In the genomic region with DNA sequence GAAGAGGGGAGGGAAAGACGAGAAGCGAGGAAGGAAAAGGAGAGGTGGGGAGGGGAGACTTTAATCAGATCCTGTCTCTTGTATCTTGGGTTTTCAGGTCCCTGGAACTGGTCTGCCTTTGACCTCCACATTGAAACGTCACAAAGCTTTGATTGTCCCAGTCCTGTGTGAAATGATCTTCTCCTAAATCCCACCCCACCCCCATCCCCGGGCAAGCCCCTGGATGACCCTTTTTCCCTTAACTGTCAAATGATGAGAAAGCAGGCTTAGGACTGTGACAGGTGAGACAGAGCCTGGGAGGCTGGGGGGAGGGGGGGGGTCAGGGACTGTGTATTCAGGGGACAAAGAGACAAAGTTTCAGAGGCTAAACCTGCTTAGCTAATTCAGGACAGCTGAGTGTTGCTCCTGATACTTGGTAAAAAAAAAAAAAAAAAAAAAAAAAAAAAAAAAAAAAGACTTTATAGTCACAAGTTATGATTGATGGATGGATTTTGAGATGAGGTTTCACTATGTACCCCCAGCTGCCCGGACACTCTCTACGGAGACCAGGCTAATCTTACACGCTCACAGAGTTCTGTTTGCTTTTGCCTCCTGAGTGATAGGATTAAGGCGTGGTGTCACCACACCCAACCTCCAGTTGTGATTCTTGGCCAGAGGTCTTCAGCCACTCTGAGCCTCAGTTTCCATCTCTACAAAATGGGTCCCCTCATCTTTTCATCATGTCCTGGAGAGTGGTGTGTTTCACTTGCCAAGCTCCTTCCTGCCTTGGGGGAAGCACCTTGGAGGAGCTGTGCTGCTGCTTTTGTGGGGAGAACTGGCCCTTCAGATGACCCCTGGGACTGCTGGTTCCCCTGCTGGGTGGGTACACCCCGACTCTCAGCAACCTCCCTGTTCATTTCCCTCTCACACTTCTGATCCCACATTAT, we compare ENCODE assay signal across 12 mouse cellular contexts. TPM values are rescaled to one million over a fixed set of nuclear protein-coding genes. Genes with fewer than 3 reads are reported as not detected.
DNase-seq lines count a peak whose midpoint lies in the region; ATAC-seq lines count a peak whose summit lies in the region.
"Had no signal": no experiment of that assay in that cellular context is flagged by ENCODE, and none has a peak within 500 bp of the region (broad histone marks: within the 10 kb centered on the region; RNA-seq: fewer than 3 reads in every experiment).

No protein-coding gene starts in this region.

- peaks cover 54% of the 10 kb centered on the region for H3K4me1 ChIP-seq in kidney, embryonic 16.5 days (ENCODE audit: insufficient read depth, low read length)

- 33% methylated on average over 9 of the region's 9 CpGs for WGBS in kidney, embryonic 16.5 days

- H3K4me2 ChIP-seq in kidney, embryonic 16.5 days (replicated peaks; ENCODE audit: low read depth, low read length): no peak overlapping the region

- ATAC-seq in kidney, embryonic 16.5 days (ENCODE audit: low FRiP score, low TSS enrichment): no peak
- ATAC-seq in megakaryocyte, adult 5-6 weeks (ENCODE audit: poor library complexity, severe bottlenecking): no peak
- no peak for ATAC-seq in frontal cortex, adult (ENCODE audit: low TSS enrichment)

- H3K27me3 ChIP-seq in kidney, embryonic 16.5 days (ENCODE audit: insufficient read depth, low read length): no peaks in the 10 kb centered on the region

- DNase-seq in embryo, embryonic 10 days (ENCODE audit: low spot score): peak; percentile 45
- no peak for DNase-seq in embryo, embryonic 9.5 days (ENCODE audit: extremely low spot score)
- no peak for DNase-seq in kidney, adult 18-20 months
- DNase-seq in thymus, postnatal 4 days: peak; percentile 13
- no peak for DNase-seq in thymus, postnatal 25 days
- DNase-seq: cerebellum, adult 11-12 months; right cerebral cortex, postnatal 14 days had no signal

- no peak overlapping the region for H3K9ac ChIP-seq in kidney, embryonic 16.5 days (replicated peaks; ENCODE audit: low read length)

- no peaks in the 10 kb centered on the region for H3K9me3 ChIP-seq in kidney, embryonic 16.5 days (ENCODE audit: low read length)

- H3K27ac ChIP-seq in kidney, embryonic 16.5 days (ENCODE audit: low read length): peak overlapping the region; percentile 61

- no peaks in the 10 kb centered on the region for H3K36me3 ChIP-seq in kidney, embryonic 16.5 days (ENCODE audit: insufficient read depth, low read length)

- H3K4me3 ChIP-seq in kidney, embryonic 16.5 days (ENCODE audit: low read length): no peak overlapping the region

RNA-seq across cellular contexts. Expression of a gene that starts 5.4 kb away (rescaled TPM):
- polyA plus RNA-seq in kidney, embryonic 16.5 days (2015; fragmentation: Nextera tagmentation; extraction: Ambion mirVana): 35.5 and 36.0 TPM in 2 replicates
- 12.8 and 17.9 TPM in 2 replicates for total RNA-seq in megakaryocyte, adult 5-6 weeks (2015)
- total RNA-seq in megakaryocyte, adult 5-6 weeks (2017): 25.9 and 26.8 TPM in 2 replicates

RNA-seq across cellular contexts. Expression of a gene that starts 18.7 kb away (rescaled TPM):
- polyA plus RNA-seq in kidney, embryonic 16.5 days (2015; fragmentation: Nextera tagmentation; extraction: Ambion mirVana): not detected in 2 replicates
- total RNA-seq in megakaryocyte, adult 5-6 weeks (2015): 0.16 TPM in 1 of 2 replicates, not detected in the other
- not detected in 2 replicates for total RNA-seq in megakaryocyte, adult 5-6 weeks (2017)
- total RNA-seq: heart, postnatal 36 days; midbrain, postnatal 0 days had no signal
- polyA plus RNA-seq: midbrain, postnatal 0 days had no signal

RNA-seq across cellular contexts. Expression of a gene that starts 37.3 kb away (rescaled TPM):
- not detected in 2 replicates for polyA plus RNA-seq in kidney, embryonic 16.5 days (2015; fragmentation: Nextera tagmentation; extraction: Ambion mirVana)
- total RNA-seq in megakaryocyte, adult 5-6 weeks (2015): not detected in 2 replicates
- total RNA-seq in megakaryocyte, adult 5-6 weeks (2017): not detected in 2 replicates
- total RNA-seq: heart, postnatal 36 days; midbrain, postnatal 0 days had no signal
- polyA plus RNA-seq: midbrain, postnatal 0 days had no signal

RNA-seq across cellular contexts. Expression of a gene that starts 48.7 kb away (rescaled TPM):
- polyA plus RNA-seq in kidney, embryonic 16.5 days (2015; fragmentation: Nextera tagmentation; extraction: Ambion mirVana): not detected in 2 replicates
- not detected in 2 replicates for total RNA-seq in megakaryocyte, adult 5-6 weeks (2015)
- total RNA-seq in megakaryocyte, adult 5-6 weeks (2017): not detected in 2 replicates
- total RNA-seq: heart, postnatal 36 days; midbrain, postnatal 0 days had no signal
- polyA plus RNA-seq: midbrain, postnatal 0 days had no signal

Comparison
In these comparisons a context has a peak if more than half of its experiments do, and no peak if none do; other contexts are left out.
1. DNase-seq: peak in embryo, embryonic 10 days (single experiment) and thymus, postnatal 4 days (single experiment); none in embryo, embryonic 9.5 days (single experiment), kidney, adult 18-20 months (single experiment) and thymus, postnatal 25 days (single experiment).